Mouse (Mus musculus): ENCODE data around the gene Ptprd. TPM values are rescaled to one million over a fixed set of nuclear protein-coding genes. Genes with fewer than 3 reads are reported as not detected.

Ptprd gene
- total and polyA plus RNA-seq, 3 experiments: not detected

DNA sequence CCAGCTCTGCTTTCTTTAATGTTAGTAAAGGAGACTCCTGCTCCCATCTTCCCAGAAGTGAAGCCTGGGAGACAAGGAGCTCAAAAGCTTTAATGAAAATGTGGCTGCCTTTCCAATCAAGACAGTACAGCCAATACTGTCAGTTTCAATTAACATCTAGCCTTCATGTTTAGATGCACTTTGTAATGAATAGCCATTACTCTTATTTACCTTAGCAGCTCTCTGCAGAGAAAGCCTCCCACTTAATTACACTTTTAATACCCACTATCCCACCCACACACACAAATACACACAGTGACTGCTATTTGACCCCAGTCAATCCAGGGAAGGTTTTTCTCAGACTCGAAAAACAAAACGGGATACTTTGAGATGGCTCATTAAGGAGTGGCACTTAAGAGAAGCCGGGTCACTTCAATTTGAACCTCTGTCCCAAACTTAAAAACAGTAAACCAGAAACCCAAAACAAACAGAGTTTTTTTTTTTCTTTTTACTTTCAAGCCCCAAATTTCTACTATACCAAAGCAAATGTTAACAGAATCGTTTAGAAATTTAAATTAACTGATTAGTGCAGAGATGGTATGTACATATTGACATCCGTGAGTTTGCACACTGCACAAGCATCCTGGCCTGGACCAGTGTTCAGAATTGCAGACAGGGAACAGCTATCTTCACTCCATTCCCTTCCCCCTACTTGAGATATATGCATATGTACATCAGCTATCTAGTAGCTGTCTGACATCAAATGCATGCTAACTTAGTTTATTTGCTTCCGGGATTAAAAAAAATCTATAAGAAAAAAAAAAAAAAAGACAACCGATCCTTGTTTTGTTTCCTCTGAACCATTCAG, 1824.6 kb downstream of the Ptprd start:
- DNase-seq (ENCODE audit: low read depth, low spot score): no peak
- no peaks in the 10 kb centered on the region for H3K79me2 ChIP-seq (ENCODE audit: control insufficient read depth, insufficient read depth, low read length, poor library complexity)
- H3K9me3 ChIP-seq (replicated peaks; ENCODE audit: insufficient read depth, low read length): no peaks in the 10 kb centered on the region
- no peak for TF ChIP-seq ZNF384 (IDR thresholded peaks at IDR 0.05; ENCODE audit: low read depth, low read length)
- TF ChIP-seq NRF1 (IDR thresholded peaks at IDR 0.05; ENCODE audit: insufficient read depth, low read depth, low read length, poor library complexity, severe bottlenecking): no peak
- TF ChIP-seq MAZ (IDR thresholded peaks at IDR 0.05; ENCODE audit: low read depth, low read length): no peak
- no peak for TF ChIP-seq JUND (IDR thresholded peaks at IDR 0.05; ENCODE audit: low read depth, low read length)
- TF ChIP-seq RAD21 (IDR thresholded peaks at IDR 0.05; ENCODE audit: low read depth, low read length): no peak
- no peak for TF ChIP-seq SMC3 (IDR thresholded peaks at IDR 0.05; ENCODE audit: low read depth, low read length)
- no peak for TF ChIP-seq ZMIZ1 (IDR thresholded peaks at IDR 0.05; ENCODE audit: low read depth, low read length)
- no peak for TF ChIP-seq TBP (IDR thresholded peaks at IDR 0.05; ENCODE audit: low read depth, low read length)
- no peak for TF ChIP-seq CTCF (IDR thresholded peaks at IDR 0.05 in 2 of 3, conservative IDR thresholded peaks at IDR 0.05 in 1 of 3; ENCODE audit: control insufficient read depth in 1 of 3, insufficient read depth in 1 of 3, low read depth in 2 of 3, low read length in 3 of 3, poor library complexity in 1 of 3, severe bottlenecking in 1 of 3)
- no peak for TF ChIP-seq MYC (IDR thresholded peaks at IDR 0.05; ENCODE audit: low read depth, low read length)
- no peak for TF ChIP-seq POLR2AphosphoS2 (IDR thresholded peaks at IDR 0.05; ENCODE audit: low read length)
- TF ChIP-seq MAX (IDR thresholded peaks at IDR 0.05; ENCODE audit: low read length): no peak
- no peak for TF ChIP-seq KAT2A (conservative IDR thresholded peaks at IDR 0.05; ENCODE audit: low read depth, low read length)
- no peak for TF ChIP-seq MYB (IDR thresholded peaks at IDR 0.05; ENCODE audit: low read depth, low read length)
- TF ChIP-seq ZKSCAN1 (IDR thresholded peaks at IDR 0.05; ENCODE audit: low read depth, low read length): no peak
- TF ChIP-seq MEF2A (IDR thresholded peaks at IDR 0.05; ENCODE audit: extremely low read depth, insufficient replicate concordance, low read depth, low read length, poor library complexity, severe bottlenecking): no peak
- no peak for TF ChIP-seq HCFC1 (IDR thresholded peaks at IDR 0.05; ENCODE audit: low read depth, low read length)
- TF ChIP-seq RCOR1 (IDR thresholded peaks at IDR 0.05; ENCODE audit: low read depth, low read length): no peak
- no peak for TF ChIP-seq USF1 (IDR thresholded peaks at IDR 0.05; ENCODE audit: low read depth, low read length)
- TF ChIP-seq MAFK (IDR thresholded peaks at IDR 0.05; ENCODE audit: borderline replicate concordance, low read depth, low read length): no peak
- no peak overlapping the region for H3K9ac ChIP-seq (ENCODE audit: control insufficient read depth, low read depth, low read length, poor library complexity, severe bottlenecking)
- no peak overlapping the region for H3K27ac ChIP-seq (ENCODE audit: control insufficient read depth, low read depth, low read length)
- no peaks in the 10 kb centered on the region for H3K4me1 ChIP-seq (ENCODE audit: control insufficient read depth in 1 of 2, insufficient read depth in 2 of 2, low read length in 2 of 2)
- no peaks in the 10 kb centered on the region for H3K27me3 ChIP-seq (ENCODE audit: control insufficient read depth in 1 of 2, insufficient read depth in 2 of 2, low read length in 2 of 2)
- no peak overlapping the region for H3K4me3 ChIP-seq (ENCODE audit: control insufficient read depth in 1 of 2, insufficient read depth in 1 of 2, low read depth in 2 of 2, low read length in 2 of 2)
- H3K36me3 ChIP-seq (ENCODE audit: control insufficient read depth in 1 of 2, insufficient read depth in 2 of 2, low read length in 2 of 2): no peaks in the 10 kb centered on the region

- Histone ChIP-seq H3K36me3 (ENCODE audit: control insufficient read depth in 1 of 2, insufficient read depth in 2 of 2, low read length in 2 of 2) (no peaks in the 10 kb centered on the region), H3K9ac (ENCODE audit: control insufficient read depth, low read depth, low read length, poor library complexity, severe bottlenecking) (no peak overlapping the region), H3K4me1 (ENCODE audit: control insufficient read depth in 1 of 2, insufficient read depth in 2 of 2, low read length in 2 of 2) (no peaks in the 10 kb centered on the region), H3K27me3 (ENCODE audit: control insufficient read depth in 1 of 2, insufficient read depth in 2 of 2, low read length in 2 of 2) (no peaks in the 10 kb centered on the region), H3K4me3 (ENCODE audit: control insufficient read depth in 1 of 2, insufficient read depth in 1 of 2, low read depth in 2 of 2, low read length in 2 of 2) (no peak overlapping the region), H3K27ac (ENCODE audit: control insufficient read depth, low read depth, low read length) (no peak overlapping the region), H3K79me2 (ENCODE audit: control insufficient read depth, insufficient read depth, low read length, poor library complexity) (no peaks in the 10 kb centered on the region), H3K9me3 (replicated peaks; ENCODE audit: insufficient read depth, low read length) (no peaks in the 10 kb centered on the region)
- DNase-seq (ENCODE audit: low read depth, low spot score): no peak
- TF ChIP-seq RCOR1 (IDR thresholded peaks at IDR 0.05; ENCODE audit: low read depth, low read length) (no peak), GATA1 (IDR thresholded peaks at IDR 0.05; ENCODE audit: low read depth, low read length) (no peak), CHD2 (IDR thresholded peaks at IDR 0.05; ENCODE audit: low read length) (no peak), TAL1 (IDR thresholded peaks at IDR 0.05; ENCODE audit: low read length) (no peak), ZC3H11A (IDR thresholded peaks at IDR 0.05; ENCODE audit: low read depth, low read length) (no peak), SIN3A (IDR thresholded peaks at IDR 0.05; ENCODE audit: low read length) (no peak), JUND (IDR thresholded peaks at IDR 0.05; ENCODE audit: low read depth, low read length) (no peak), TCF12 (IDR thresholded peaks at IDR 0.05; ENCODE audit: low read depth, low read length) (no peak), E2F4 (IDR thresholded peaks at IDR 0.05; ENCODE audit: borderline replicate concordance, low read depth, low read length) (no peak), ETS1 (IDR thresholded peaks at IDR 0.05; ENCODE audit: low read depth, low read length) (no peak), MAX (IDR thresholded peaks at IDR 0.05; ENCODE audit: low read length) (no peak), MXI1 (IDR thresholded peaks at IDR 0.05; ENCODE audit: low read depth, low read length) (no peak), KAT2A (conservative IDR thresholded peaks at IDR 0.05; ENCODE audit: low read depth, low read length) (no peak), MAZ (IDR thresholded peaks at IDR 0.05; ENCODE audit: low read depth, low read length) (no peak), GABPA (IDR thresholded peaks at IDR 0.05; ENCODE audit: low read depth, low read length) (no peak)
Observed at GRCm38 (mm10) chr4:76385818-76386217, 1825.9 kb downstream of the Ptprd start.

Measured in MEL (cell line).